Mouse (Mus musculus) frontal cortex, postnatal 25 days (tissue): ENCODE results near the gene Bola2.
"Not testable (repeated sequence)": the region's sequence is repeated elsewhere in the genome, so short reads cannot be mapped to it uniquely, and the experiment has no call there.

Source experiments
- DNase-seq, 2 experiments: peaks; one replicate each; pipeline ENCODE4 v3.0.0; 2022; ENCODE audit warnings: low spot score in 2 of 2

The Bola2 gene

DNA sequence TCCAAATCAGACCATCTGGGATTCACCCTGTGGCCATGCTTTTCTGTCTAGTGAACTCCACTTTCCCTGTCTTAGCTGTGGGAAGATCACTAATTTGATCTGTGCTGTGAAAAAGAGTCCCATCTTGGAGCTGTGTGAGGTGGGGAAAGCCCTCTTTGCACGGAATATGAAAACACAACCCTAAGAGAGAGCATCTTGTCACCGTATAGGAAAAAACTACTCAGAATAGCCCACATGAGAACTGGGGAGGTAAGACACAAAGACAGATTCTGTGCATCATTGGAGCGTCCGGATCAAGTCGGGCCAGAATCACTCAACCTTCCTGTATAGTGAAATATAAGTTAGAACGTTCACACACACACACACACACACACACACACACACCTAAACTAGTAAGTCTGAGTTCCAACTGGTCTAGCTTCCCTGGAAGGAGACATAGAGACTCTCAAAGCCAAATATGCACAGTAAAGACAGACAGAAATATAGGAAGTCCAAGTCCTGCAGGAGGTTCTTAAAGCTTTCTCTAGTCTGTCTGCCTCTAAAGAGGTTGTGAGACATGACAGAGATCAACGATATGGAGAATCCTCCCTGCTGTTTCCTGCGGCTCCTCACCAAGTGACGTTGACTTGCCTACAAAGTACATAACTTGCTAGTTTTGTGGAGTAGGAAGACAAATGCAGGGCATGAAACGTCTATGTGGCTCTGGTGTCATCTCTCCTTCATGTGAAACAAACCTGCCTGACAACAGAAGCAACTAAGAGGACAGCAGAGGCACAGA is 13.2 kb downstream of the Bola2 start:
- no peak for DNase-seq

DNA sequence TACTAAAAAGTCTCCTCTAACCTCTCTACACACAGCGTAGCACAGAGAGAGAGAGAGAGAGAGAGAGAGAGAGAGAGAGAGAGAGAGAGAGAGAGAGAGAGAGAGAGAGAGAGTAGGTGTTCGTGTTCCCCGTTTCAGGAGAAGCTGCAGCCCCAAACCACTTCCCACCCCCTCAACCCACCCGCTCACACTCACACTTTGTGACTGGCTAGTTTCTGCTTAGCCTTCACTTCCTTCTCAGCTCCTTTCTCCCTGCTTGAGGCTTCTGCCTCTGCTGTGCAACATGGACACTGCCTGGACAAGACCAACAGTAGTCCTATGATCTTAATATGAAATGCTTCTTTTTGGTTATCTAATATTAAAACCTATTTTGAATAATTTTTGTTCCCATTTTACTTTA is 15.1 kb downstream of the Bola2 start:
- DNase-seq, result no peak

DNA sequence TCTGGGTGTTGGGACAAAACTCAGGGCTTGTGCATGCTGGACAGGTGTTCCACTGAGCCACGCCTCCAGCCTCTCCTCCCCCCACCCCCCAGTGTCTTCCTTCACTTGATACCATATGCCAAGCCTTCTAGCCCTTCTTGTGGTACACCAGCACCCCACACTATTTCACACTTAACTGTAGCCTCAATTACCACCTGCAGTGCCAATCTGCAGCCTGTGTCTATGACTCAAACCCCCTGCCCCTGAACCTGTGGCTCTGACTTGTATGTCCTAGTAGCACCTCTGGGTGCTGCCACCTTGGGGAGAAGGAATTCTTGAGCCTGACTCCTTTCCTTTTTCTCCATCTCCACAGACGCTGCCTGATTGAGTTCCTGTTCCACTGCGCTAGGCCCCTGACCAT is 16.7 kb downstream of the Bola2 start:
- DNase-seq, result no peak

DNA sequence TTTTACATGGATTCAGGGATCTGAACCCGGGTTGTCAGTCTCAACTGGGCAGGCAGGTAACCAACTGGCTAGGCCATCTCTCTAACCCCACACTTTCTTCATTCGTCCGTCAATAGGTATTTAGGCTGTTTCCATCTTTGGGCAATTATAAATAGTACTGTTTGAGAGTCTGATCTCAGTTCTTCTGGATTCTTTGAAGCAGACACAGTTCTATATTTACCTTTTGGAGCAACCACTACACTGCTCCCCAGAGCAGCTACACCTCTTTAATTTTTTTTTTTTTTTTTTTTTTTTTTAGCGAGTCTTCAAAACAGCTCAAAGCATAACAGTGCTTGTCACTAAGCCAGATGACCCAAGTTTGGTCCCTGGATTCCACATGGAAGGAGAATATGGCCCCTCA is 20.5 kb downstream of the Bola2 start:
- no peak for DNase-seq

DNA sequence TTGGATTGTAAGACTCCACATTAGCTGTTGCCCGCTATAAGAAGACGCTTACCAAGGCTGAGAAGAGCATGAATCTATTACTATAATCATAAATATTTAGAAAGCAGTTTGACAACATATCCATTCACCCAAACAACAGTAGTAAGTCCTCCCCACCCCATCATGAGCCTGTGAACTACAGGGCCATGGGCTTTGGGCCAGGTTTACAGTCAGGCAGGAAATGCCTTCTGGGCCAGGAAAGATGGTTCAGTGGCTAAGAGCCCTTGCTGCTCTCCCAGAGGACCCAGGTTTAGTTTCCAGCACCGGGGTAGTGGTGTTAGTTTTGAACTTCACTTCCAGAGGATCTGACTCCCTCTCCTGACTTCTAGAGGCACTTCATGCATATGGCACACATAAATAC is 22.4 kb downstream of the Bola2 start:
- no peak for DNase-seq

DNA sequence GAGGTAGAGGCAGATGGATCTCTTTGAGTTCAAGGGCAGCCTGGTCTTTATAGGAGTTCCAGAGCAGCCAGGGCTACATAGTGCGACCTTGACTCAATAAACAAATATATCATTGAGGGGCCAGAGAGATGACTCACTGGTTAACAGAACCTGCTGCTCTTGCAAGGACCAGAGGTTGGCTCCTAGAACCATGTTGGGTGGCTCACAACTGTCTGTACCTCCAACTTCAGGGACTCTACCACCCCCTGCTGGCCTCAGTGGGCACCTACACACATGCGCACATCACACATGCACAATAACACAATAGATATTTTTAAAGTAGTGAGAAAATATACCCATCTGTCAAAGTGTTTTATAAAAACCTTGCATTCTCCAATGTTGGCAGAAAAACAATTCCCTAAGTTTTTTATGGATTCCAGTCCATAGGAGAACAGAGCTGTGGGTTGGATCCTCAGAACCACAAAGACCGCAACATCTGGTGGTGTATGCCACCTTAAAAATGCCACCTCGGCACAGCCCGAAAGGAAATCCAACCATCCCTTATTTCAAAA is 23.7 kb downstream of the Bola2 start:
- DNase-seq, result no peak

DNA sequence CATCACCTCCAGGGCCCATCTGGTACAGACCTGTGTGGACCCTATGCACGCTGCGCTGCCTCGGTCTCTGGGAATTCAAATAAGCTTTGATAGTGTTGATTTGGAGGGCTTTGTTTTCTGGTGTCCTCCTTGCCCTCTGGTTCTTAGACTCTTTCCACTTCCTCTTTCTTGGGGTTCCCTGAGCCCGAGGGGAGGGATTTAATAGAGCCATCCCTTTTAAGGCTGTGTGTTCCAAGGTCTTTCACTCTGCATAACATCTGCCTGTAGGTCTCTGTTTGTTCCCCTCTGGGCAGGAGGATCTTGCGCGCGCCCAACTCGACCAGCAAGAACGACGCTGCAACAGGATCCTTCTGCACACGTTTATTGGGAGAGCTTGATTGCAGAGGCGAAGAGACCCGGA is 26.4 kb downstream of the Bola2 start:
- DNase-seq, result no peak

DNA sequence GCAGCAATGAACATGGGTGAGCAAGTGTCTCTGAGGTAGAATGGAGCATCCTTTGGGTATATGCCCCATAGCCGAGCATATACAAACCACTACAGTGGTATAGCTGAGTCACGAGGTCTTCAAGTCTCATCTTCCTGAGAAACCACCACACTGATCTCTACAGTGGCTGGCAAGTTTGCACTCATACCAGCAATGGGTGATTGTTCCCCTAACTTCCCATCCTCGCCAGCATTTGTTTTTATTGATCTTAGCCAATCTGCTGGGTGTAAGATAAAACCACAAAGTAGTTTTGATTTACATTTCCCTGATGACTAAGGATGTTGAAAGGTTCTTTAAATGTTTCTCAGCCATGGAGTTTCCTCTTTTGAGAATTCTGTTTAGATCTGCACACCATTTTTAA is 29.9 kb downstream of the Bola2 start:
- no peak for DNase-seq

DNA sequence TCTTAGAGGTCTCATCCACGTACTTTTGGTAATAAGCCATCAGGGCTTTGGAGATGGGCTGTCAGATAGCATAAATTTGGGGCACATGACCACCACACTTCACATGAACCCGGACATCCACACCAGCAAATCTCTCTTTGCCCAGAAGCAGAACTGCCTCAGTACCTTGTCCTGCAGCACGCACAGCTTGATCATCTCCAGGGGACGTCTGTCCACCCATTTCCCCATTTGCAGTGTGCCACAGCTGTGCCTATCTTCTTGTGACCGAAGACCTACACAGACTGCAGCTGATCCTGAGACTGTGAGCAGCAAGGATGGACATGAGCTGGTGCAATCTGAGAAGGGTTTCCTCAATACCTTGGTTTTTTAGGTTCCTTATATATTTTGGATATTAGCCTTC is 30.5 kb downstream of the Bola2 start:
- DNase-seq, result no peak

DNA sequence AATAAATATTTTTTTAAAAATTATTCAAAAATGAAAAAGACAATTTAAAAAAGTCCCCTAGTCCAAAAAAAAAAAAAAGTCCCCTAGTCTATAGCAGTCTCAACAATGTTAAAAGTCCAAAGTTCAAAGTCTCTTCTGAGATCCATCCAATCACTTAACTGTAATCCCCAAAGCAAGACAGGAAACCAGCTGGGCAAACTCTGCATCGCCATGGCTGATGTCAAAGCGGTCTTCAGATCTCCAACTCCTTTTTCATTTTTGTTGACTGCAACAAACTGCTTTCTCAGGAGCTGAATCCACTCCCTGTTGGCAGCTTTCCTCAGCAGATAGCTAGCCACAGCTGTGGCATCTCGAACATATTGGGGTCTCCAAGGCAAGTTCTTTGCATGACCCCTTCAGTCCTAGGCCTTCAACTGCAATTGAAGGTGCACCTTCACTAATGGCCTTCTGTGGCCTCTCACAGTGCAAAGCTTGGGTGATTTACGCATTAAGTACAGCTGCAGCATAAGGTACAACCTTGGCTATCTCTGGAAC is 35.1 kb downstream of the Bola2 start:
- not testable (repeated sequence) for DNase-seq

DNA sequence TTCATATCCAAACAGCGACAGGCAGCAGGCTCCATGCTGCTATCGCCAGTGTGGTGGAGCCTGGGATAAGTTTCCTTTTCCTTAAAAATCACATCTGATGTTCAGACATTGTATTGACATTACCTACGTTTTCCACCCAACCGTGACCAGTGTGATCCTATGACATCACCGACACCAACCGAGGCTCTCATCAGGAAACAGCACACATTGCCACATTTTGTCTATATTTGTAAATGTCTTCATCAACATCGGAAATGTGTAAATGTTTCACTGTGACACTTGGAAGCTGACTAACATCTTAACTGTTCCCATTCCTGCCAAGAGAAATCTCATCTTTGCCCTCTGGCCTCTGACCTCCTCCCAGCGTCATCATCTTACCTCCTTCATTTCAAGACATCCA is 40.9 kb downstream of the Bola2 start:
- DNase-seq, result no peak

DNA sequence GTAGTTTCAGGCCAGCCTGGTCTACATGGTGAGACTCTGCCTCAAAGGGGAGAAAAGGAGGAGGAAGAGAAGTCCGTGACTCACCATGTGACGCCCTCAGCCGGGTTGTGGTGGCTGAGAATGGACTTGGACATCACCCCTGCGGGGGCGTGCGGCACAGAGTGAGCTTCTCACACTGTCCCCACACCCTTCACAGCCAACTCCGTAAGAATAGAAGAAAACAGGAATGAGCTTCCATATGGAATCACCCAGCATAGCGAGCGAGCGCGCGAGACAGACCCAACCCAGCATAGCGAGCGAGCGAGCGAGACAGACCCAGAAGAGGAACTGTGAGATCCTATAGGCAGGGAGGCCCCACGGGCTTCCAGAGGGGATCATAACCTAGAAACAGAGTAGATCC is 44.4 kb downstream of the Bola2 start:
- peak in 1 of 2 experiments; percentile 56 for DNase-seq

DNA sequence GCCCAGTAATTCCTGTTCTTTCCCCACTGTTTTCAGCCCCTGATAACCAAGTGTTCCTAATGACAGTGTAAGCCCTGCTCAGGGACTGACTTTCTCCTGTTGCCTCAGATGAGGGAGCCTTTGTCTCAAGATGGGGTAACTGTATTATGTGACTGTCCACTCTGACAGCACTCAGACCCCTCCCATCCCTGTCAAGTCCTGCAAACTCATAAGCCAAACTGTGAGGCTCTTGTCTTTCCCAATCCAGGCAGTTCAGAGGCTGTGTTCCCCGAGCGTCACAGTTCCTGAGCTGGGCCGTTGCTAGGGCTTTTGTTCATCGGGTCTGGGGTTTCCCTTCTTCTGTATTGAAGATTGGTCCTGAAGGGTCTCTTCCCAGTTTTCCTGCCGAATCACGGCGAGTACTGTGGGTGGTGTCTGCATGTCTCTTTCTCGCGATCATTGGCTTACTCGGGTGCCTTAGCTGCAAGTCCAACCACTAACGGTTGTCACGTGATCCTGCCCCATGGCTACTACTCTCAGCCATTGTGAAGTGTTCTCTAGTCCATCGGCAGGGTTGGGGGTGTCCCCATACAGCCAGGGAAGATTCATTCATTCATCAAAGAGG is 45.0 kb downstream of the Bola2 start:
- DNase-seq, result no peak

DNA sequence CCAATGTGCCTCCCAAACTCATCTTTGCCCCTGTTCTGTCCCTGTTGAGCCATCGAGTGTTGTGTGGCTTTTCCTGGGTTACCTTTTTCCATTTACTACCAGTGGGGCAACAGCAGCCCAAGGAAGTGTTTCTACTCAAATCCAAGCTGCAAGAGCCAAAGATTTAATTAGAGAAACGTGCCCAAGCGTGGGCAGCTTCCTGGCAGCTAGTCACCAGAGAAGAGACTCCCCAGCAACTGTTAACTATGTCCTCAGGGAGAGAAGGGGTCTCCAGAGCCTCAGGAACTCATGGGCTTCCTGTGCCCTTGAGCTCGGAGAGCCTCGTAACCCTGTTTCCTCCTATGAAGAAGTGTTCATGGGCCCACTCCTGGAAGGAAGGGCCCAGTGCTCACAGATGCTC is 45.8 kb downstream of the Bola2 start:
- no peak for DNase-seq

DNA sequence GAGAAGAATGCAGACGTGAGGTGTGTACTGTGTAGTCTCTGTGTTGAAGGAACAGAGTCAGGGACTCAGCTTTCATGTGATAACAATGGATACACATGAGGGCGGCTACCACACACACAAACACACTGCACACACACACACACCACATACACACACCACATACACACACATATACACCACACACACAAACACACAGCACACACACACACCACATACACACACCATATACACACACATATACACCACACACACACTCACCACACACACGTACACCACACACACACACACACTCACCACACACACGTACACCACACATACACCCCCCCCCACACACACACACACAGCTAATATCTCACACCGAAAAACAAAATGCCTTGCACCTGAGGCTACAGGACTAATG is 46.3 kb downstream of the Bola2 start:
- no peak for DNase-seq

DNA sequence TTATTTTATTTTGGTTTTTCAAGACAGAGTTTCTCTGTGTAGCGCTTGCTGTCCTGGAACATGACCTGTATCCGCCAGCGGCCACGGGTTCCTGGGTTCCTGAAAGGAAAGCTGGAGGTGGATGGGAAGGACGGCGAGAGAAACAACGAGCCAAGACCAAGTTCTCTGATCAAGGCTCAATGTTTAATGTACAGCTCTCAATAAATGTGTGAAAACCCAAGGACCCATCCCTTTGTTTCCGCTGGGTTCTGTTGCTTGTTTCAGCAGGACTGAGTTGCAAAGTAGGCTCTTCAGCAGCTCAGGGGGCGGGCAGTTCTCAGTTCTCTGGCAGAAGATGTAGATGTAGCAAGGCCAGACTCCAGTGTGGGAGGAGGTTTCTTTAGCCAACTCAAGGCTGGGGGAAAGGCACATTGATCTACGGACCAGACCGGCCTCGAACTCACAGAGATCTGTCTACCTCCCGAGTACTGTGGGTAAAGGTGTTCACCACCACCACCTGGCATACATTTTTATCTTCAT is 46.8 kb downstream of the Bola2 start:
- no peak for DNase-seq

DNA sequence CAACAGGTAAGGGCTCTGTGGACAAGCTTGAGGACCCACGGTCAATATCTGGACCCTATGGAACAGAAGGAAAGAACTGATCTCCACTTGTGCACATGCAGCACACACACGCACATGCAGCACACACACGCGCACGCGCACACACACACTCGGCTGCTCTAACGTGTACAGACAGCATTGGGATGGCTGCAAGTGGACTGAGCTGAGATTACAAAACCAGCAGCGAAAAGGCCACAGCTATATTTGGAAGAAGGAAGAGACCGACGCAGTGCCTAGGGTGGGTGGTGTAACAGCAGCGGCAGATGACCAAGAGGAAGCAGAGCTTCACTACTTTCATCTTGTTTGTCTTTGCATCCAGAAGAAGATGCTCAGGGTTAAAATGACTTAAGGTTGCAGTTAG is 50.9 kb downstream of the Bola2 start:
- DNase-seq, result no peak

DNA sequence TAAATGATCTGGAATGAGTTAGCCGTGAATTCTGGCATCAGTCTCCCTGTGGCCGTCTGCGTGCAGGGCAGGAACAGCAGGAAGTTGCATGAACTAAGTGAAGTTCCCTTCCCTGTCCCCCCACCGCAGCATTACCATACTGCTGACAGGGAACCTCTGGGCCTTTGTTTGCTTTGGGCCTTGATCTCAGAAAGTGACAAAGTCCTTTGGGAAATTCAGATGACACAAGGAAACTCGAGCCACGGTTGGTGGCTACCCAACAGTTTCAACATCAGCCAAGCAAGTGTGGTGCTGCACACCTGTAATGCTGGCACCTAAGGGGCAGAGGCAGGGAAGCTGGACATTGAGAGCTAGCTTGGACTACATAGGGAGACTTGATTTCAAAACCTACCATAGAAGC is 51.6 kb downstream of the Bola2 start:
- no peak for DNase-seq

DNA sequence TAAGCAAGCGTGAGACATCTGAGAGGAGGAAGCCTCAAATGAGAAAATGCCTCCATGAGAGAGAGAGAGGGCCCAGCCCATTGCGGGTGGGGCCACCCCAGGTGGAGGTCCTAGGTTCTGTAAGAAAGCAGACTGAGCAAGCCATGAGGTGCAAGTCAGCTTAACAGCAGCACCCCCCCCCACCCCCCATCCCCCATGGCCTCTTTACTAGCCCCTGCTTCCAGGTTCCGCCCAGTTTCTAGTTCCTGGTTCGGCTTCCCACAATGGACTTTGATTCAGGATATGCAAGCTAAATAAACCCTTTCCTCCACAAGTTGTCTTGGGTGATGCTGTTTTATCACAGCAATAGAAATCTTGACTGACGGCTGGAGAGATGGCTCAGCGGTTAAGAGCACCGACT is 53.6 kb downstream of the Bola2 start:
- DNase-seq, result no peak
